Mouse (Mus musculus) testis, adult 2 months (tissue): ENCODE measurements at regions not wholly inside any gene's neighbourhood (a gene's known extent, or its start where the extent isn't known, plus 50 kb on each side); places are given as distances from the start of the nearest gene placed in this dataset.

Source experiments
- CTCF ChIP-seq: fragments of 200-500 bp; IDR thresholded peaks from 2 replicates; pipeline ENCODE4 v1.5.1; 2012; ENCODE audit warnings: low read depth, mild to moderate bottlenecking, inconsistent platforms, low read length, moderate library complexity; ENCODE audit not compliant: control insufficient read depth, insufficient read depth, insufficient replicate concordance
- POLR2A ChIP-seq: fragments of 200-500 bp; IDR thresholded peaks from 2 replicates; pipeline ENCODE4 v1.6.1; 2012; ENCODE audit warnings: low read depth, mild to moderate bottlenecking, inconsistent platforms, low read length, moderate library complexity; ENCODE audit not compliant: control insufficient read depth

DNA sequence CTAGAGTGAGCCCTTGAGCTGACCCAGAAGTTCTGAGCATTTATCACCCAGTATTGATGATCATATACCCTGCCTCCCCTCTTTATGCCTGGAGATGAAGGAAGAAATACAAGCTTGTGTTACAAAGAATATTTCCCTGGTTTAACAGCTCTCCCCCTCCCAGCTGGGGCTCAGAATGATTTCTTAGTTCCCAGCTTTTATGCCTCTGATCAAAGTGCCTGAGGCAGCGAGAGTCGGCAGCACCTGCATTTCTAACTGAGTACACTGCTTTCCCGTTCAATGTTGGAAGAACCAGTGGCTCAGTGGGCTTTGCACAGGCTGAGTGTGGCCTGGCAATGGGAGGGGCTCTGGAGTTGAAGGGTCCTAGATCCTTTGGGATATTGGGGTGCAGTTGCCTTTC is 405.8 kb upstream of the Klhl29 start:
- TF ChIP-seq CTCF (no peak), POLR2A (no peak)
